Mouse (Mus musculus): ENCODE measurements around the gene Vmn1r229. TPM values are rescaled to one million over a fixed set of nuclear protein-coding genes. Genes with fewer than 3 reads are reported as not detected.

The Vmn1r229 gene
- not detected in 2 replicates for polyA plus RNA-seq (2015; fragmentation: Nextera tagmentation; extraction: Ambion mirVana)

GRCm38 (mm10) chr17:20811255-20811654 lies at the start of gene Vmn1r229:
TSS of gene Vmn1r229 (plus strand) at chr17:20811555.

GRCm38 (mm10) chr17:20786057-20786456 lies 25.3 kb upstream of the Vmn1r229 start, which contains the start of gene Vmn1r228:
TSS of gene Vmn1r228 (minus strand) at chr17:20786157.

GRCm38 (mm10) chr17:20840144-20840543 lies 28.8 kb downstream of the Vmn1r229 start, which contains the start of gene Vmn1r230:
TSS of gene Vmn1r230 (plus strand) at chr17:20840444.

Other genes starting within 250 kb of the Vmn1r229 start
- gene Vmn2r109, start 246.8 kb upstream of the Vmn1r229 start, polyA plus RNA-seq (2015; fragmentation: Nextera tagmentation; extraction: Ambion mirVana): not detected in 2 replicates
- not detected in 2 replicates for gene Vmn2r110, start 215.1 kb upstream of the Vmn1r229 start, polyA plus RNA-seq (2015; fragmentation: Nextera tagmentation; extraction: Ambion mirVana)
- gene Fpr-rs3, start 186.7 kb upstream of the Vmn1r229 start, polyA plus RNA-seq (2015; fragmentation: Nextera tagmentation; extraction: Ambion mirVana): not detected in 2 replicates
- gene Vmn1r226, start 128.7 kb upstream of the Vmn1r229 start, polyA plus RNA-seq (2015; fragmentation: Nextera tagmentation; extraction: Ambion mirVana): not detected in 2 replicates
- not detected in 2 replicates for gene Vmn1r227, start 81.7 kb upstream of the Vmn1r229 start, polyA plus RNA-seq (2015; fragmentation: Nextera tagmentation; extraction: Ambion mirVana)
- not detected in 2 replicates for gene Vmn1r228, start 25.4 kb upstream of the Vmn1r229 start, polyA plus RNA-seq (2015; fragmentation: Nextera tagmentation; extraction: Ambion mirVana)
- gene Vmn1r230, start 28.9 kb downstream of the Vmn1r229 start, polyA plus RNA-seq (2015; fragmentation: Nextera tagmentation; extraction: Ambion mirVana): not detected in 2 replicates
- not detected in 2 replicates for gene Vmn1r231, start 93.5 kb downstream of the Vmn1r229 start, polyA plus RNA-seq (2015; fragmentation: Nextera tagmentation; extraction: Ambion mirVana)
- not detected in 2 replicates for gene Vmn1r232, start 108.2 kb downstream of the Vmn1r229 start, polyA plus RNA-seq (2015; fragmentation: Nextera tagmentation; extraction: Ambion mirVana)
- gene Ppp2r1a, start 133.8 kb downstream of the Vmn1r229 start, polyA plus RNA-seq (2015; fragmentation: Nextera tagmentation; extraction: Ambion mirVana): 167 and 189 TPM in 2 replicates
- not detected in 2 replicates for gene Vmn1r233, start 184.9 kb downstream of the Vmn1r229 start, polyA plus RNA-seq (2015; fragmentation: Nextera tagmentation; extraction: Ambion mirVana)
- 5.3 and 6.6 TPM in 2 replicates for gene Zfp160, start 197.3 kb downstream of the Vmn1r229 start, polyA plus RNA-seq (2015; fragmentation: Nextera tagmentation; extraction: Ambion mirVana)